Mouse (Mus musculus) cerebellum, adult 2 months (tissue): ENCODE results near the gene Nfe2l1.

Experiments used
- CTCF ChIP-seq: fragments of 200-500 bp; IDR thresholded peaks from 2 replicates; pipeline ENCODE4 v1.5.1; 2011; ENCODE audit warnings: low read depth, mild to moderate bottlenecking, control low read depth, low read length, moderate library complexity, borderline replicate concordance; ENCODE audit not compliant: insufficient read depth
- POLR2A ChIP-seq: fragments of 200-500 bp; IDR thresholded peaks from 2 replicates; pipeline ENCODE4 v1.6.1; 2011; ENCODE audit warnings: low read length, control low read depth, borderline replicate concordance; ENCODE audit not compliant: insufficient read depth

DNA sequence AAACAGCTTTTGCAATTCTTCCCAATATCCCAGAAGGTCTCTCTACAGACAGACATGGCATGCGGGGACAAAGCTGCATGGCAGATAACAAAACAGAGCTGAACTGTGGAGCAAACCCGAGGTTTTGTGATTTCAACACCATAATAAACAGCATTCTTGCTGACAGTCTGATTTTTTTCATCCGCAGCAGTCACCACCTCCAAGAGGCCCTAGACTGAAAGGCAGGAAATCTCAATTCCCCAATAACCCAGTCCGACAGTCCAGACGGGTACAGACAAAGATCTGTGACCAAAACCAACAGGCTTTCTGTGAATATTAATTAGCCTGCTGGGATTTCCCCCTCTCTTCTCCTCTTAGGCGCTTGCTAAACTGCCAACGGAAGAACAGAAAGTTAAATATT is 54.1 kb downstream of the Nfe2l1 start:
- no peak for TF ChIP-seq POLR2A
- TF ChIP-seq CTCF = no peak
